Mouse (Mus musculus) heart, embryonic 14.5 days (tissue): ENCODE results near the gene Vmn1r3. TPM values are rescaled to one million over a fixed set of nuclear protein-coding genes. Genes with fewer than 3 reads are reported as not detected.
"Not testable (repeated sequence)": the region's sequence is repeated elsewhere in the genome, so short reads cannot be mapped to it uniquely, and the experiment has no call there.

Source experiments
- ATAC-seq: fragments of 200-750 bp; cut with Nextera tagmentation; 2 replicates; pipeline ENCODE4 v1.8.0; 2017; ENCODE audit warnings: low read depth, moderate TSS enrichment; ENCODE audit not compliant: insufficient number of reproducible peaks, insufficient read depth, low FRiP score
- H3K27ac ChIP-seq, 2 experiments: fragments of 200-500 bp in 1 of 2; fragments of 300-500 bp in 1 of 2; sonication (generic) in 1 of 2; replicated peaks in 1 of 2; 2 replicates each; pipeline ENCODE4 v1.5.1; 2012 to 2014; ENCODE audit warnings: low read depth in 2 of 2, low read length in 2 of 2, control low read depth in 1 of 2, mild to moderate bottlenecking in 1 of 2, mixed read lengths in 1 of 2; ENCODE audit not compliant: control insufficient read depth in 1 of 2, insufficient read depth in 1 of 2
- H3K27me3 ChIP-seq: fragments of 300-500 bp; sonication (generic); 2 replicates; pipeline ENCODE4 v1.6.1; 2014; ENCODE audit warnings: mild to moderate bottlenecking, low read length, control low read depth; ENCODE audit not compliant: control insufficient read depth, insufficient read depth
- H3K36me3 ChIP-seq: fragments of 300-500 bp; sonication (generic); 2 replicates; pipeline ENCODE4 v1.6.1; 2014; ENCODE audit warnings: mild to moderate bottlenecking, control low read depth, low read length, mixed read lengths; ENCODE audit not compliant: control insufficient read depth, insufficient read depth
- H3K4me1 ChIP-seq, 2 experiments: fragments of 200-500 bp in 1 of 2; fragments of 300-500 bp in 1 of 2; sonication (generic) in 1 of 2; 2 replicates each; pipeline ENCODE4 v1.6.1; 2012 to 2014; ENCODE audit warnings: low read length in 2 of 2, control low read depth in 1 of 2, mixed read lengths in 1 of 2; ENCODE audit not compliant: control insufficient read depth in 2 of 2, insufficient read depth in 2 of 2
- H3K4me2 ChIP-seq: fragments of 300-500 bp; sonication (generic); 2 replicates; pipeline ENCODE4 v1.6.1; 2014; ENCODE audit warnings: mild to moderate bottlenecking, low read length
- H3K4me3 ChIP-seq, 2 experiments: fragments of 200-500 bp in 1 of 2; fragments of 300-500 bp in 1 of 2; sonication (generic) in 1 of 2; 2 replicates each; pipeline ENCODE4 v1.5.1; 2012 to 2014; ENCODE audit warnings: low read length in 2 of 2, mild to moderate bottlenecking in 2 of 2, control low read depth in 1 of 2, low read depth in 1 of 2, moderate library complexity in 1 of 2; ENCODE audit not compliant: control insufficient read depth in 1 of 2, insufficient read depth in 1 of 2
- H3K9ac ChIP-seq: fragments of 300-500 bp; sonication (generic); 2 replicates; pipeline ENCODE4 v1.6.1; 2014; ENCODE audit warnings: mild to moderate bottlenecking, low read length
- H3K9me3 ChIP-seq: fragments of 300-500 bp; sonication (generic); 2 replicates; pipeline ENCODE4 v1.6.1; 2016; ENCODE audit warnings: low read length, control low read depth; ENCODE audit not compliant: control insufficient read depth
- WGBS: fragments of 180-500 bp; shearing (Covaris S2); extraction: QIAGEN DNeasy Blood & Tissue Kit; methylation state at CpG from one replicate; pipeline ENCODE4 v1.1.7; 2014; 5-methylcytosine and 5-hydroxymethylcytosine counted together
- polyA plus RNA-seq: library from polyadenylated mRNA; unstranded; fragments of >200 nt; fragmentation: Nextera tagmentation; extraction: Ambion mirVana; gene quantifications from 2 replicates; pipeline ENCODE4 v1.2.1, GENCODE M21; 2014

Gene Vmn1r3
- polyA plus RNA-seq, 1 experiment from 2014 or later: not detected

DNA sequence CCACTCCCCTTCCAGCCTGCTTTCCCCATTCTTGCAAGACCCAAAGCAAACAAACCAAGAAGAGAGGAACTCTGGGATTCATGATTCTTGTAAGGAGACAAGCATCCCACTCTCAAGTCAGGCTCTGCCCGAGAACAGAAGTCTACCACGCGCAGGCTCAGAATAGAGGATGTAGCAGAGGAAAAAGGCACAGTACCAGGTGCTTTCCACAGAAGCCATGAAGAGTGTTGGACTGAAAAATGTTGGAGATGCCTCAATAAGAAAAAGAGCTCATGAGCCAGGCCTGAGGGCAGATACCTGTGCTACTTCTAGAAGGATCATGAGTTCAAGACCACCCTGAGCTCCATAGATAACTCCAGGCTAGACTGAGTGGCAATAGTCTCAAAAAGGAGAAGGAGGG lies 39.7 kb upstream of the Vmn1r3 start:
- not testable (repeated sequence) for H3K27ac ChIP-seq, H3K4me3 ChIP-seq, ATAC-seq, H3K27me3 ChIP-seq, H3K4me2 ChIP-seq, H3K36me3 ChIP-seq, H3K9ac ChIP-seq, H3K4me1 ChIP-seq
- peaks cover 28% of the 10 kb centered on the region for H3K9me3 ChIP-seq
- 43% methylated on average over 3 of the region's 3 CpGs for WGBS

DNA sequence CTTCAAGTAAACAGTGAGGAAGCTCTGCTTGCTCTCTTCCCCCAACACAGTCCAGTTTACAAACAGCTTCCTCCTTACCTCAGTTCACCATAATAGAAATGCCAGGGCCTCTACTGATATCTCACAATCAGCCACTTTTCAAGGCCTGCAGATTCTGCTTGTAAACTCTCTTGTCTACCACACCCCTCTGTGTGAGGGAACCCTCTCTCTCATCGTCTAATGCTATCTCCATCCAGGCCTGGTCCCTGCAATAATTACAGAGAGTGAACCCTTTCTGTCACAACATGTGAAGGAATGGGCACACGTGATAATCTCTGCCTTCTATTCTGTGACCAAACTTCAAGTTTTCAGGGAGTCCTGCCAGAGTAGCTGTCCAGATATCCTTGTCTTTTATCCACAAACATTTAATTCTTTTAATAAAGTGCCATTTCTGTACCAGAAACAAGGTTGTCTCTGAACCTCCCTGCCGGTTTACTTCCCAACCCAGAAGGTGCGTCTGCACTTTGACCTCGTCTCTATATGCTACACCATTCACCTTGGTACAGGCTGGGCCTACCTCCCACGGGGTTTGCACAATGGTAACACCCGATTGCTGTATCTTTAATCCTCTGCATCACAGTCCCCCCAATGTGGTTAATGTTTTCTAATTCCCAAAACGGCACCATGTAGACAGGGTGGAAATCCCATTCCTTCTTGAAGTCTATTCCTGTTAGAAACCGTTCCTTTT lies 38.5 kb upstream of the Vmn1r3 start:
- not testable (repeated sequence) for H3K9ac ChIP-seq, H3K27ac ChIP-seq, H3K27me3 ChIP-seq, H3K36me3 ChIP-seq, H3K4me1 ChIP-seq, H3K4me3 ChIP-seq, H3K4me2 ChIP-seq, ATAC-seq
- 68% methylated on average over 5 of the region's 9 CpGs for WGBS
- peaks cover 23% of the 10 kb centered on the region for H3K9me3 ChIP-seq

DNA sequence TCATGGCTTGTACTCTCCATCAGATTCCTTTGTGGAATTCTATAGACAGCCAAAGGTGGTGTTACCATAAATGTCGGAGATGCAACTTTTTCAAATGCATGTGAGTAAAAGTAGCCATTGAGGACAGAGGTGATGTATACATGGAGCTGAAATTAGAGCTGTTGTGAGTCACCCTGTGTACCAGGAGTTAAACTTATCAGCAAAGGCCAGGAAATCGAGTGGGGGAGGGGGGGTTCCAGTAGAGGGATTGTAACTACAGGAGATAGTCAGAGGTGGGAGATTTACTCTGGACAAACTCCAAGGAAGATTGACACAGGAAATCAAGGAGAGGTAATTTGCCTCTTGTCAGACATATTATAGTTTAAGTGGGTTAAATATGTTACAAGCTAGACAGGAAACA lies 31.2 kb upstream of the Vmn1r3 start:
- H3K9me3 ChIP-seq, ATAC-seq, H3K4me2 ChIP-seq, H3K36me3 ChIP-seq, H3K27me3 ChIP-seq, H3K27ac ChIP-seq, H3K9ac ChIP-seq, H3K4me1 ChIP-seq, H3K4me3 ChIP-seq: not testable (repeated sequence)
- WGBS: 34% methylated on average over 2 of the region's 2 CpGs

DNA sequence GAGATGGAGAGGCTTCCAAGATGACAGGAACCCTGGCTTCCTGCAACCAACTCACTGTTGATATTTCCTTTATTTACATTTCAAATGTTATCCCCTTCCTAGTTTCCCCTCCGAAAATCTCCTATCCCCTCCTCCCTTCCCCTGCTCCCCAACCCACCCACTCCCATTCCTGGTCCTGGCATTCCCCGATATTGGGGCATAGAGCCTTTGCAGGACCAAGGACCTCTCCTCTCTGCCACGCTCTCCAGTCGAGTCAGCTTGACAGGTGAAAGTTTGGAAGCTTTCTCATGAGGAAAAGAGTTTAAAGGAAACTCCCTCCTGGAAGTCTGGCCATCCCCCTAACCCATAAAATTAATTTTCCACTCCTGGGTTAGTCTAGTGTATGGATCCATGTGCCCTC lies 28.2 kb upstream of the Vmn1r3 start:
- H3K36me3 ChIP-seq, H3K4me3 ChIP-seq, H3K4me1 ChIP-seq, H3K27ac ChIP-seq, ATAC-seq, H3K27me3 ChIP-seq, H3K9ac ChIP-seq, H3K9me3 ChIP-seq, H3K4me2 ChIP-seq: not testable (repeated sequence)
- WGBS: 64% methylated on average over 3 of the region's 4 CpGs

DNA sequence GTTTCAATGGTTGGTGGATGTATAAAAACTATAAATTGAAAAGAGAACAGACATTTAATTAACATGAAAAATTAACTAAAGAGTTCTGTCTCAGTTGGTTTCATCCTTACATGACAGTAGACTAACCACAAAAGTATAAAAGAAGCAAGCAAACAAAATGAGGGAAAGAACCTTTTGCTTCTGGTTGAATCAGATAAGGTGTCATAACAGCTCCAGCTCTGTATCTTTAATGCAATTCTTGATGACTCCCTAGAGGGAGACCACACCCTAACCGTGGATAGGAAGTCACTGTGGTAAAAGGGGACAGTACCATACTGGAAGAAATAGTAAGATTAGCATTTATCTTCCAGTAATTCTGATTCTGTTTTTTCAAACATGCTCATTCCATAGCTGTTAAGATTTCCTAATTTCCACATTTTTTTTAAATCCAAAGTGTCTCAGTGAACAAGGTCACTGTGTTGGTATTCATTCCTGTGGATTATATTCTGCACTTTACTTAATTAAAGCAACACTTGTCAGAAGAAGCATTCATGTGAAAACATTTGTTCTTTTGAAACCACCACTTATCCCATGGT lies 24.6 kb upstream of the Vmn1r3 start:
- not testable (repeated sequence) for H3K9ac ChIP-seq, H3K4me2 ChIP-seq, H3K4me3 ChIP-seq, H3K4me1 ChIP-seq, H3K27me3 ChIP-seq, H3K27ac ChIP-seq, ATAC-seq, H3K36me3 ChIP-seq, H3K9me3 ChIP-seq
- 50% methylated on average over 1 of the region's 1 CpGs for WGBS

DNA sequence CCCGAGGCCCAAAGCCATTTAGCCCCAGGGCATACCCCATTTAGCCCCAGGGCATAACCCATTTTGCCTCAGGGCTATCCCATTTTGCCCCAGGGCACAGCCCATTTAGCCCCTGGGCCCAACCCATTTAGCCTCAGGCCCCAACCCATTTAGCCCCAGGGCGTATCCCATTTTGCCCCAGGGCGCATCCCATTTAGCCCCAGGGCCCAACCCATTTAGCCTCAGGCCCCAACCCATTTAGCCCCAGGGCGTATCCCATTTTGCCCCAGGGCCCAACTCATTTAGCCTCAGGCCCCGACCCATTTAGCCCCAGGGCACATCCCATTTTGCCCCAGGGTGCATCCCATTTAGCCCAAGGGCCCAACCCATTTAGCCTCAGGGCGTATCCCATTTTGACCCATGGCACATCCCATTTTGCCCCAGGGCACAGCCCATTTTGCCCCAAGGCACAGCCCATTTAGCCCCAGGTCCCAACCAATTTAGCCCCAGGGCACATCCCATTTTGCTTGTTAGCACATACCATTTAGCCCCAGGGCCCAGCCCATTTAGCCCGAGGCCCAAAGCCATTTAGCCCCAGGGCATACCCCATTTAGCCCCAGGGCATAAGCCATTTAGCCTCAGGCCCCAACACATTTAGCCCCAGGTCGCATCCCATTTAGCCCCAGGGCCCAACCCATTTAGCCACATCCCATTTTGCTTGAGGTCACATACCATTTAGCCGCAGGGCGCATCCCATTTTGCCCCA lies 8.2 kb downstream of the Vmn1r3 start:
- peaks cover 14% of the 10 kb centered on the region; the same call in 1 of the 2 replicates for H3K9me3 ChIP-seq
- ATAC-seq, H3K9ac ChIP-seq, H3K27me3 ChIP-seq, H3K4me2 ChIP-seq, H3K36me3 ChIP-seq, H3K4me3 ChIP-seq, H3K4me1 ChIP-seq, H3K27ac ChIP-seq: not testable (repeated sequence)
- 88% methylated on average over 10 of the region's 10 CpGs for WGBS

DNA sequence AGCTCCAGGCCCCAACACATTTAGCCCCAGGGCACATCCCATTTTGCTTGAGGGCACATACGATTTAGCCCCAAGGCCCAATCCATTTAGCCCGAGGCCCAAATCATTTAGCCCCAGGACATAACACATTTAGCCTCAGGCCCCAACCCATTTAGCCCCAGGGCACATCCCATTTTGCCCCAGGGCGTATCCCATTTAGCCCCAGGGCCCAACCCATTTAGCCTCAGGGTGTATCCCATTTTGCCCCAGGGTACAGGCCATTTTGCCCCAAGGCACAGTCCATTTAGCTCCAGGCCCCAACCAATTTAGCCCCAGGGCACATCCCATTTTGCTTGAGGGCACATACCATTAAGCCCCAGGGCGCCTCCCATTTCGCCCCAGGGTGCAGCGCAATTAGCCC lies 9.0 kb downstream of the Vmn1r3 start:
- not testable (repeated sequence) for H3K36me3 ChIP-seq, H3K4me2 ChIP-seq, H3K4me3 ChIP-seq, H3K9ac ChIP-seq, H3K27ac ChIP-seq, H3K27me3 ChIP-seq, ATAC-seq, H3K4me1 ChIP-seq
- 79% methylated on average over 6 of the region's 6 CpGs for WGBS
- H3K9me3 ChIP-seq: peaks cover 14% of the 10 kb centered on the region; the same call in 1 of the 2 replicates
